Mouse (Mus musculus) CH12.LX (cell line): ENCODE data around the gene Chmp2a.
A peak's percentile ranks its signal among the peaks of the same experiment; 100 is the strongest.

Source experiments
- CHD2 ChIP-seq: IDR thresholded peaks from 2 replicates; pipeline ENCODE4 v1.6.1; 2011; ENCODE audit warnings: low read length, improper control_type of control experiment
- CTCF ChIP-seq, 2 experiments: IDR thresholded peaks in 1 of 2; conservative IDR thresholded peaks in 1 of 2; 2 replicates each; pipeline ENCODE4 v1.5.1; 2011 to 2012; ENCODE audit warnings: low read depth in 2 of 2, low read length in 2 of 2, improper control_type of control experiment in 1 of 2, inconsistent platforms in 1 of 2, mild to moderate bottlenecking in 1 of 2, moderate library complexity in 1 of 2
- GABPA ChIP-seq: IDR thresholded peaks from 2 replicates; pipeline ENCODE4 v1.6.1; 2012; ENCODE audit warnings: low read depth, low read length, improper control_type of control experiment, inconsistent platforms; ENCODE audit not compliant: insufficient replicate concordance
- MEF2A ChIP-seq: IDR thresholded peaks from 2 replicates; pipeline ENCODE4 v1.6.1; 2014; ENCODE audit warnings: low read depth, mild to moderate bottlenecking, inconsistent platforms, low read length, improper control_type of control experiment, borderline replicate concordance
- POLR2A ChIP-seq: IDR thresholded peaks from 2 replicates; pipeline ENCODE4 v1.6.1; 2011; ENCODE audit warnings: low read depth, mild to moderate bottlenecking, improper control_type of control experiment, low read length
- POLR2AphosphoS2 ChIP-seq: IDR thresholded peaks from 2 replicates; pipeline ENCODE4 v1.6.1; 2011; ENCODE audit warnings: low read depth, low read length, improper control_type of control experiment
- TBP ChIP-seq: conservative IDR thresholded peaks from 2 replicates; pipeline ENCODE4 v1.6.1; 2011; ENCODE audit warnings: low read depth, low read length, improper control_type of control experiment
- UBTF ChIP-seq: IDR thresholded peaks from 2 replicates; pipeline ENCODE4 v1.6.1; 2012; ENCODE audit warnings: low read depth, mild to moderate bottlenecking, inconsistent platforms, low read length, improper control_type of control experiment, moderate library complexity
- USF1 ChIP-seq: IDR thresholded peaks from 2 replicates; pipeline ENCODE4 v1.6.1; 2014; ENCODE audit warnings: low read depth, mild to moderate bottlenecking, inconsistent platforms, low read length, improper control_type of control experiment
- ZKSCAN1 ChIP-seq: IDR thresholded peaks from 2 replicates; pipeline ENCODE4 v1.6.1; 2012; ENCODE audit warnings: low read depth, inconsistent platforms, low read length, improper control_type of control experiment, borderline replicate concordance
- ZMIZ1 ChIP-seq: IDR thresholded peaks from 2 replicates; pipeline ENCODE4 v1.6.1; 2012; ENCODE audit warnings: low read depth, mild to moderate bottlenecking, inconsistent platforms, low read length, improper control_type of control experiment

- TF ChIP-seq CHD2 (peak; percentile 91), UBTF (no peak; the same call in 1 of the 2 replicates), CTCF (conservative IDR thresholded peaks at IDR 0.05 in 1 of 2, IDR thresholded peaks at IDR 0.05 in 1 of 2; ENCODE audit: low read depth in 2 of 2, low read length in 2 of 2) (no peak), ZKSCAN1 (no peak; the same call in 1 of the 2 replicates), USF1 (no peak), GABPA (no peak), MEF2A (peak; percentile 68), POLR2AphosphoS2 (peak; percentile 99), ZMIZ1 (peak; percentile 91), POLR2A (peak; percentile 86), TBP (peak; percentile 49; the same call in 1 of the 2 replicates)
These were observed at the start of gene Chmp2a for GRCm38 (mm10) chr7:13034148-13034977.
